In genomic region chr7:64053766-64054165, GRCm38 (mm10) we compare ENCODE assay signal across 20 mouse cellular contexts.
A peak's percentile ranks its signal among the peaks of the same experiment; 100 is the strongest.
DNase-seq lines count a peak whose midpoint lies in the region; ATAC-seq and TF ChIP-seq lines count a peak whose summit lies in the region.
"Had no signal": no experiment of that assay in that cellular context is flagged by ENCODE, and none has a peak within 500 bp of the region (broad histone marks: within the 10 kb centered on the region; RNA-seq: fewer than 3 reads in every experiment).

No protein-coding gene starts in this region.

- TF ChIP-seq EP300 in liver, postnatal 0 days (IDR thresholded peaks at IDR 0.05; ENCODE audit: low read depth) = no peak

- no peak for TF ChIP-seq POLR2A in liver, adult 2 months (IDR thresholded peaks at IDR 0.05; ENCODE audit: extremely low read depth, insufficient read depth, low read length)

- H3K36me3 ChIP-seq in embryonic facial prominence, embryonic 12.5 days = no peaks in the 10 kb centered on the region
- H3K36me3 ChIP-seq in embryonic facial prominence, embryonic 10.5 days (replicated peaks) = no peaks in the 10 kb centered on the region
- no peaks in the 10 kb centered on the region for H3K36me3 ChIP-seq in liver, adult 2 months (ENCODE audit: control insufficient read depth, insufficient read depth, low read length)
- no peaks in the 10 kb centered on the region for H3K36me3 ChIP-seq in liver, postnatal 0 days (replicated peaks; ENCODE audit: insufficient read depth, low read length)
- H3K36me3 ChIP-seq: limb, embryonic 13.5 days; liver, embryonic 15.5 days; midbrain, embryonic 12.5 days; neural tube, embryonic 12.5 days had no signal

- no peak overlapping the region for H3K4me3 ChIP-seq in embryonic facial prominence, embryonic 12.5 days
- H3K4me3 ChIP-seq in embryonic facial prominence, embryonic 10.5 days = no peak overlapping the region
- H3K4me3 ChIP-seq in liver, adult 2 months (ENCODE audit: insufficient read depth, low read depth, low read length) = no peak overlapping the region
- H3K4me3 ChIP-seq in liver, postnatal 0 days (ENCODE audit: low read depth, low read length) = no peak overlapping the region
- H3K4me3 ChIP-seq: forebrain, embryonic 13.5 days; limb, embryonic 13.5 days; liver, embryonic 15.5 days; midbrain, embryonic 12.5 days; neural tube, embryonic 12.5 days had no signal

- TF ChIP-seq CTCF in liver, adult 2 months (IDR thresholded peaks at IDR 0.05; ENCODE audit: low read depth, low read length) = no peak
- TF ChIP-seq CTCF in liver, postnatal 0 days (IDR thresholded peaks at IDR 0.05; ENCODE audit: low read depth) = no peak

- H3K9me3 ChIP-seq in embryonic facial prominence, embryonic 12.5 days = no peaks in the 10 kb centered on the region
- no peaks in the 10 kb centered on the region for H3K9me3 ChIP-seq in embryonic facial prominence, embryonic 10.5 days
- no peaks in the 10 kb centered on the region for H3K9me3 ChIP-seq in liver, postnatal 0 days (ENCODE audit: low read length)
- H3K9me3 ChIP-seq: forebrain, embryonic 13.5 days; limb, embryonic 13.5 days; liver, embryonic 15.5 days; midbrain, embryonic 12.5 days; neural tube, embryonic 12.5 days had no signal

- ATAC-seq in embryonic facial prominence, embryonic 12.5 days (ENCODE audit: insufficient number of reproducible peaks, insufficient read depth, low FRiP score, low TSS enrichment) = 0 out of 2 replicates have a peak, but pooled peaks have one; percentile 25
- ATAC-seq in liver, postnatal 0 days = no peak
- ATAC-seq: activated CD4-positive, CD25-positive, alpha-beta regulatory T cell, adult 4 months; forebrain, embryonic 13.5 days; hindbrain, postnatal 0 days; lung, postnatal 0 days had no signal

- no peak overlapping the region for H3K4me2 ChIP-seq in embryonic facial prominence, embryonic 12.5 days (replicated peaks)
- no peak overlapping the region for H3K4me2 ChIP-seq in liver, postnatal 0 days (ENCODE audit: low read depth, low read length)
- H3K4me2 ChIP-seq: forebrain, embryonic 13.5 days; limb, embryonic 13.5 days; liver, embryonic 15.5 days; midbrain, embryonic 12.5 days; neural tube, embryonic 12.5 days had no signal

- H3K27me3 ChIP-seq in embryonic facial prominence, embryonic 12.5 days = no peaks in the 10 kb centered on the region
- no peaks in the 10 kb centered on the region for H3K27me3 ChIP-seq in embryonic facial prominence, embryonic 10.5 days (replicated peaks; ENCODE audit: low read depth, poor library complexity, severe bottlenecking)
- no peaks in the 10 kb centered on the region for H3K27me3 ChIP-seq in liver, adult 2 months (ENCODE audit: control insufficient read depth, insufficient read depth, low read length)
- H3K27me3 ChIP-seq in liver, postnatal 0 days (ENCODE audit: insufficient read depth, low read length) = no peaks in the 10 kb centered on the region
- H3K27me3 ChIP-seq: forebrain, embryonic 13.5 days; limb, embryonic 13.5 days; liver, embryonic 15.5 days; neural tube, embryonic 12.5 days had no signal

- no peak overlapping the region for H3K27ac ChIP-seq in embryonic facial prominence, embryonic 12.5 days
- H3K27ac ChIP-seq in embryonic facial prominence, embryonic 10.5 days (replicated peaks) = no peak overlapping the region
- H3K27ac ChIP-seq in liver, adult 2 months (replicated peaks; ENCODE audit: insufficient read depth, low read depth, low read length) = no peak overlapping the region
- no peak overlapping the region for H3K27ac ChIP-seq in liver, postnatal 0 days (ENCODE audit: low read depth)
- H3K27ac ChIP-seq: forebrain, embryonic 13.5 days; hindbrain, postnatal 0 days; limb, embryonic 13.5 days; liver, embryonic 15.5 days; midbrain, embryonic 12.5 days; neural tube, embryonic 12.5 days had no signal

- no peak overlapping the region for H3K9ac ChIP-seq in embryonic facial prominence, embryonic 12.5 days
- H3K9ac ChIP-seq in liver, adult 2 months (ENCODE audit: low read depth, low read length) = no peak overlapping the region
- H3K9ac ChIP-seq in liver, postnatal 0 days (replicated peaks) = no peak overlapping the region
- H3K9ac ChIP-seq: forebrain, embryonic 13.5 days; limb, embryonic 13.5 days; liver, embryonic 15.5 days; midbrain, embryonic 12.5 days; neural tube, embryonic 12.5 days had no signal

- WGBS in embryonic facial prominence, embryonic 12.5 days = 53% methylated on average over 12 of the region's 12 CpGs
- 51% methylated on average over 12 of the region's 12 CpGs for WGBS in embryonic facial prominence, embryonic 10.5 days
- 60% methylated on average over 12 of the region's 12 CpGs for WGBS in liver, adult 2 months
- 65% methylated on average over 12 of the region's 12 CpGs for WGBS in liver, postnatal 0 days (ENCODE audit: insufficient replicate concordance)

- DNase-seq in embryonic facial prominence, embryonic 10.5 days (ENCODE audit: low spot score) = no peak
- DNase-seq in liver, adult 2 months (ENCODE audit: extremely low read depth, low read depth, low spot score) = peak; percentile 30
- DNase-seq in liver, postnatal 0 days = no peak
- DNase-seq in cerebellum, adult 9-10 months = peak; percentile 62
- no peak for DNase-seq in gastrocnemius, postnatal 10 days
- DNase-seq in B cell, adult 2 months = no peak
- DNase-seq: adrenal gland, postnatal 10 days; gastrocnemius, postnatal 36 days; kidney, adult 11 months; thymus, adult 18-20 months; thymus, postnatal 4 days had no signal

- no peaks in the 10 kb centered on the region; the same call in 1 of the 2 replicates for H3K4me1 ChIP-seq in embryonic facial prominence, embryonic 12.5 days
- peaks cover 27% of the 10 kb centered on the region for H3K4me1 ChIP-seq in embryonic facial prominence, embryonic 10.5 days
- peaks cover 11% of the 10 kb centered on the region for H3K4me1 ChIP-seq in liver, adult 2 months (ENCODE audit: control insufficient read depth, insufficient read depth, low read length)
- peaks cover 43% of the 10 kb centered on the region for H3K4me1 ChIP-seq in liver, postnatal 0 days (ENCODE audit: insufficient read depth)

- no peaks in the 10 kb centered on the region for H3K79me2 ChIP-seq in liver, adult 2 months (ENCODE audit: control insufficient read depth, insufficient read depth, low read length)

Comparison
In these comparisons a context has a peak if more than half of its experiments do, and no peak if none do; other contexts are left out.
1. DNase-seq: peak in liver, adult 2 months (single experiment) and cerebellum, adult 9-10 months (single experiment); none in embryonic facial prominence, embryonic 10.5 days (single experiment), liver, postnatal 0 days (single experiment), gastrocnemius, postnatal 10 days (single experiment) and B cell, adult 2 months (0 of 2).